Mouse (Mus musculus) olfactory bulb, adult 2 months (tissue): Measurements from ENCODE around the gene Tesmin.

Experiments used
- CTCF ChIP-seq: fragments of 200-500 bp; IDR thresholded peaks from 2 replicates; pipeline ENCODE4 v1.5.1; 2012; ENCODE audit warnings: low read depth, mild to moderate bottlenecking, low read length, moderate library complexity; ENCODE audit not compliant: insufficient read depth
- POLR2A ChIP-seq: fragments of 200-500 bp; IDR thresholded peaks from 2 replicates; pipeline ENCODE4 v1.6.1; 2012; ENCODE audit warnings: mild to moderate bottlenecking, low read depth, low read length, moderate library complexity; ENCODE audit not compliant: insufficient read depth

GRCm38 (mm10) chr19:3440667-3441066 is 52.0 kb downstream of the Tesmin start:
- TF ChIP-seq CTCF (no peak), POLR2A (no peak)
